Mouse (Mus musculus) leukemia stem cell, adult 10-12 weeks (primary cell): ENCODE measurements around the gene Slc25a14. TPM values are rescaled to one million over a fixed set of nuclear protein-coding genes. Genes with fewer than 3 reads are reported as not detected.

Source experiments
- polyA plus RNA-seq: library from polyadenylated mRNA; stranded (reverse); fragments of >175 nt; gene quantifications from 2 replicates; pipeline ENCODE4 v1.2.3, GENCODE M21; 2012; ENCODE audit warnings: low replicate concordance

Slc25a14 gene
- 0.43 TPM in 1 of 2 replicates, not detected in the other for polyA plus RNA-seq

GRCm38 (mm10) chrX:48623379-48624053 lies at the start of gene Slc25a14:
Gene Slc25a14 (plus strand): TSS chrX:48623413.

DNA sequence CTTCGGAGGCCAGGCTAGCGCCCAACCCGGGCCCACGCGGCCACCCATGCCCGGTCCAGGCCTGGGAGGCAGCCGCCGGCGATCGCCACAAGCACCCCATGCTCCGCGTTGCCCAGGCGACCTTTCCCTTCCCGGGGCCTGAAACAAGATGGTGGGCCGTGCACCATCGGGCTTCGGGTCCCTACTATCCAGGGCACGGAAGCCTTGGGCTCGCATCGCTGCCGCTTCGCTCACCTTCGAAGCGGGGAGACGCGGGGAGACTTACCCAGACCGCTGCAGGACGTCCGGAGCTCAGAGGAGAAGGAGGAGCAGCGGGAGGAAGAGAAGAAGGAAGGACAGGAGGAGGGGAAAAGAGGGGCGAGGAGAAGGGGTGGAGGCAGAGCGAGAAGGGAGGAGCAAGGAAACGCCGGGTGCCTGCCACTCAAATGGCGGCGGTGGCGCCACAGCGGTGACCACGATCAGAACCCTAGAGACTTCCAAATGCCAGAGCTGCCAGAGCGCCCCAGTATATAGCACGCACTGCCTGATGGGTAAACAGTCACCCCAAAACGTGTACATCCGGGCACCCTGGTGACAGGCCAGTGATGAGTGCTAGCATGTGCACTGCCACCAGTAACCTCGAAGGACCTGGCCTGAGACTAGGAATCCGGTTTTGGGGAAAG lies 29.0 kb upstream of the Slc25a14 start, which contains the start of gene Zfp280c:
Gene Zfp280c (minus strand): TSS at position 406 of the 662 bp plus-strand sequence.

DNA sequence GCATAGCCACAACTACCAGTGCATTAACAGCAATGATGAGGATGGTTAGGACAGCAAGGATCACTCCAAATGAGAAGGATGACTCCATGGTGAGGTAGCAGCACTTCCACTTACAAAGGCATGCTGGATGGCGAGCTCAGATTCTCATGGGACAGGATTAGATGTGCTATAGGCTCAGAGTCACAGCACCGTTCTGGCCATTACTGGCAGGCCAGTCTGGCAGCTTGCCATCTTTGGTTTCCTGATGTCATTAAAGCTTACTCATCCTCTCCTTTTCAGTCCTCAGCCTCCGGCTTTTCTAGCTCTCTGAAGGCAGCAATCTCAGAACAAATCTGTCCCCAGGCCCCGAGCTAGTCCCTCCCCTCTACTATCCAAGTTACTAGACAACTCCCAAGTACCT lies 51.0 kb downstream of the Slc25a14 start, which contains the start of gene Gpr119:
Gene Gpr119 (minus strand): TSS at position 308 of the 400 bp plus-strand sequence.

DNA sequence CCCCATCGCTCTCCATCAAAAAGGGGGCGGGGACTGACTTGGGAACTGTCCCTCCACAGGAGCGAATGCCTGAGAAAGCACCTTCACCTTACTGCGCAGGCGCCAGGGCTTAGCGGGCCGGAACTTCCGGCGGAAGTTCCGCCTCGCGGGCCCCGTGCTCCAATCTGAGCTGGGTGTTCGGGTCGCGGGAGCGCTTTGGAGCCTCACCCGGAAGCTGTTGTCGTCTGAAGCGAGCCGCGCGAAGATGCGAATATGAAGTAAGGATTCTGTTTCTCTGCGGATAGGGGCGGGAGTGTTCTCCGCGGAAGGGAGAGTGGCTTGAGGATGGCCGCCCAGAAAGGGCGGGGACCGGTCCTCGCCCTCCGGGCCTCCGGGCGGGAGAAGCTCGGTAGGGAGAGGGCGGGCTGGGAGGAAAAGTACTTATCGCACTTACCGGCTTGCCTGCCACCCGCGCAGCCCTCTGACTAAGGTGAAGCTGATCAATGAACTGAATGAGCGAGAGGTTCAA lies 71.7 kb downstream of the Slc25a14 start, which contains the start of gene Rbmx2:
Gene Rbmx2 (plus strand): TSS at position 141 of the 508 bp plus-strand sequence.

Other genes with a start within 250 kb of the Slc25a14 start
- gene Elf4, start 160.3 kb upstream of the Slc25a14 start, polyA plus RNA-seq: 6.6 and 10.7 TPM in 2 replicates
- gene Aifm1, start 109.8 kb upstream of the Slc25a14 start, polyA plus RNA-seq: 2.0 and 2.7 TPM in 2 replicates
- gene Rab33a, start 104.1 kb upstream of the Slc25a14 start, polyA plus RNA-seq: 0.30 TPM in 1 of 2 replicates, not detected in the other
- 0.07 and 0.38 TPM in 2 replicates for gene Zfp280c, start 28.9 kb upstream of the Slc25a14 start, polyA plus RNA-seq
- not detected in 2 replicates for gene Gpr119, start 51.1 kb downstream of the Slc25a14 start, polyA plus RNA-seq
- gene Rbmx2, start 71.6 kb downstream of the Slc25a14 start, polyA plus RNA-seq: 3.6 and 5.5 TPM in 2 replicates